Mouse (Mus musculus) hindbrain, embryonic 16.5 days (tissue): ENCODE data around the gene Yy1. TPM values are rescaled to one million over a fixed set of nuclear protein-coding genes. Genes with fewer than 3 reads are reported as not detected.

Experiments
- ATAC-seq: fragments of 200-750 bp; cut with Nextera tagmentation; 2 replicates; pipeline ENCODE4 v1.8.0; 2017; ENCODE audit warnings: moderate TSS enrichment, moderate library complexity
- H3K27ac ChIP-seq: fragments of 300-500 bp; sonication (generic); 2 replicates; pipeline ENCODE4 v1.5.1; 2014; ENCODE audit warnings: low read depth, mild to moderate bottlenecking, control low read depth, low read length, moderate library complexity
- H3K27me3 ChIP-seq: fragments of 300-500 bp; sonication (generic); replicated peaks from 2 replicates; pipeline ENCODE4 v1.6.1; 2014; ENCODE audit warnings: low read length; ENCODE audit not compliant: control insufficient read depth, insufficient read depth
- H3K36me3 ChIP-seq: fragments of 300-500 bp; sonication (generic); 2 replicates; pipeline ENCODE4 v1.6.1; 2014; ENCODE audit warnings: mild to moderate bottlenecking, low read length, moderate library complexity, mixed read lengths; ENCODE audit not compliant: control insufficient read depth, insufficient read depth
- H3K4me1 ChIP-seq: fragments of 300-500 bp; sonication (generic); 2 replicates; pipeline ENCODE4 v1.6.1; 2014; ENCODE audit warnings: low read depth, low read length; ENCODE audit not compliant: control insufficient read depth, insufficient read depth
- H3K4me2 ChIP-seq: fragments of 300-500 bp; sonication (generic); 2 replicates; pipeline ENCODE4 v1.6.1; 2014; ENCODE audit warnings: mild to moderate bottlenecking, low read length, control low read depth, moderate library complexity
- H3K4me3 ChIP-seq: fragments of 300-500 bp; sonication (generic); 2 replicates; pipeline ENCODE4 v1.5.1; 2014; ENCODE audit warnings: mild to moderate bottlenecking, low read length, control low read depth, moderate library complexity
- H3K9ac ChIP-seq: fragments of 300-500 bp; sonication (generic); 2 replicates; pipeline ENCODE4 v1.6.1; 2014; ENCODE audit warnings: low read depth, mild to moderate bottlenecking, control low read depth, low read length, moderate library complexity
- H3K9me3 ChIP-seq: fragments of 300-500 bp; sonication (generic); 2 replicates; pipeline ENCODE4 v1.6.1; 2014; ENCODE audit warnings: mild to moderate bottlenecking, low read length, moderate library complexity; ENCODE audit not compliant: control insufficient read depth
- WGBS: fragments of 180-500 bp; shearing (Covaris S2); extraction: QIAGEN DNeasy Blood & Tissue Kit; methylation state at CpG from one replicate; pipeline ENCODE4 v1.1.7; 2014; 5-methylcytosine and 5-hydroxymethylcytosine counted together
- polyA plus RNA-seq: library from polyadenylated mRNA; unstranded; fragments of >200 nt; fragmentation: Nextera tagmentation; extraction: Ambion mirVana; gene quantifications from 2 replicates; pipeline ENCODE4 v1.2.1, GENCODE M21; 2015

Gene Yy1
- polyA plus RNA-seq, 1 experiment from 2014 or later = 9.7 TPM

- H3K4me2 ChIP-seq = peak overlapping the region; percentile 84
- H3K9ac ChIP-seq = no peak overlapping the region
- no peak overlapping the region for H3K27ac ChIP-seq
- no peak for ATAC-seq
- no peaks in the 10 kb centered on the region for H3K4me1 ChIP-seq
- 81% methylated on average over 8 of the region's 8 CpGs for WGBS
- H3K27me3 ChIP-seq = no peaks in the 10 kb centered on the region
- peak overlapping the region; percentile 71 for H3K4me3 ChIP-seq
- no peaks in the 10 kb centered on the region for H3K9me3 ChIP-seq
- no peaks in the 10 kb centered on the region for H3K36me3 ChIP-seq
Measured at GRCm38 (mm10) chr12:108758273-108758672, 34.5 kb upstream of the Yy1 start.

GRCm38 (mm10) chr12:108758682-108759081 lies 34.1 kb upstream of the Yy1 start:
- no peaks in the 10 kb centered on the region for H3K27me3 ChIP-seq
- no peak overlapping the region for H3K4me2 ChIP-seq
- H3K36me3 ChIP-seq = no peaks in the 10 kb centered on the region
- no peak overlapping the region for H3K9ac ChIP-seq
- ATAC-seq = no peak; the same call in 1 of the 2 replicates
- H3K9me3 ChIP-seq = no peaks in the 10 kb centered on the region
- WGBS = 87% methylated on average over 13 of the region's 13 CpGs
- H3K4me1 ChIP-seq = no peaks in the 10 kb centered on the region
- H3K27ac ChIP-seq = no peak overlapping the region
- no peak overlapping the region for H3K4me3 ChIP-seq

- Histone ChIP-seq H3K27ac (no peak overlapping the region), H3K4me2 (no peak overlapping the region), H3K4me1 (no peaks in the 10 kb centered on the region), H3K9me3 (no peaks in the 10 kb centered on the region), H3K4me3 (no peak overlapping the region), H3K36me3 (no peaks in the 10 kb centered on the region), H3K9ac (no peak overlapping the region), H3K27me3 (no peaks in the 10 kb centered on the region)
- no peak for ATAC-seq
- WGBS = 73% methylated on average over 11 of the region's 11 CpGs
Measured at GRCm38 (mm10) chr12:108759266-108759665, 33.5 kb upstream of the Yy1 start.

GRCm38 (mm10) chr12:108760016-108760415 lies 32.8 kb upstream of the Yy1 start:
- 91% methylated on average over 6 of the region's 6 CpGs for WGBS
- H3K27ac ChIP-seq = no peak overlapping the region

GRCm38 (mm10) chr12:108760500-108761020 lies 32.2 kb upstream of the Yy1 start:
- no peak for ATAC-seq
- H3K27me3 ChIP-seq = no peaks in the 10 kb centered on the region
- H3K4me2 ChIP-seq = no peak overlapping the region
- no peak overlapping the region for H3K4me3 ChIP-seq
- no peaks in the 10 kb centered on the region for H3K9me3 ChIP-seq
- no peak overlapping the region for H3K27ac ChIP-seq
- H3K36me3 ChIP-seq = no peaks in the 10 kb centered on the region
- H3K4me1 ChIP-seq = peaks cover 3% of the 10 kb centered on the region; the same call in 1 of the 2 replicates
- WGBS = 78% methylated on average over 9 of the region's 9 CpGs
- no peak overlapping the region for H3K9ac ChIP-seq

More at GRCm38 (mm10) chr12:108760016-108760415, 32.8 kb upstream of the Yy1 start:
- H3K36me3 ChIP-seq = no peaks in the 10 kb centered on the region
- H3K27me3 ChIP-seq = no peaks in the 10 kb centered on the region
- H3K9me3 ChIP-seq = no peaks in the 10 kb centered on the region
- ATAC-seq = no peak
- H3K4me3 ChIP-seq = no peak overlapping the region
- H3K9ac ChIP-seq = no peak overlapping the region
- H3K4me2 ChIP-seq = no peak overlapping the region
- no peaks in the 10 kb centered on the region for H3K4me1 ChIP-seq

- no peak overlapping the region for H3K4me3 ChIP-seq
- peaks cover 9% of the 10 kb centered on the region for H3K4me1 ChIP-seq
- 73% methylated on average over 4 of the region's 4 CpGs for WGBS
- no peaks in the 10 kb centered on the region for H3K27me3 ChIP-seq
- no peak overlapping the region for H3K4me2 ChIP-seq
- ATAC-seq = no peak
- H3K27ac ChIP-seq = no peak overlapping the region
- no peaks in the 10 kb centered on the region for H3K36me3 ChIP-seq
- no peaks in the 10 kb centered on the region for H3K9me3 ChIP-seq
- H3K9ac ChIP-seq = no peak overlapping the region
Measured at GRCm38 (mm10) chr12:108761209-108761608, 31.6 kb upstream of the Yy1 start.

- no peak for ATAC-seq
- Histone ChIP-seq H3K4me2 (no peak overlapping the region), H3K27ac (no peak overlapping the region), H3K9ac (no peak overlapping the region), H3K4me3 (no peak overlapping the region), H3K36me3 (no peaks in the 10 kb centered on the region), H3K4me1 (peaks cover 13% of the 10 kb centered on the region), H3K9me3 (no peaks in the 10 kb centered on the region), H3K27me3 (no peaks in the 10 kb centered on the region)
- 60% methylated on average over 4 of the region's 4 CpGs for WGBS
Measured at GRCm38 (mm10) chr12:108761665-108762064, 31.1 kb upstream of the Yy1 start.

GRCm38 (mm10) chr12:108763057-108763796 lies 29.5 kb upstream of the Yy1 start:
- no peaks in the 10 kb centered on the region for H3K27me3 ChIP-seq
- H3K4me3 ChIP-seq = no peak overlapping the region
- H3K9me3 ChIP-seq = no peaks in the 10 kb centered on the region
- no peak overlapping the region for H3K4me2 ChIP-seq
- no peaks in the 10 kb centered on the region for H3K36me3 ChIP-seq
- no peak for ATAC-seq
- 69% methylated on average over 9 of the region's 9 CpGs for WGBS
- peaks cover 13% of the 10 kb centered on the region for H3K4me1 ChIP-seq
- H3K27ac ChIP-seq = no peak overlapping the region
- H3K9ac ChIP-seq = no peak overlapping the region

- Histone ChIP-seq H3K4me3 (peak overlapping the region; percentile 17), H3K36me3 (no peaks in the 10 kb centered on the region), H3K4me1 (peaks cover 13% of the 10 kb centered on the region), H3K4me2 (peak overlapping the region; percentile 42), H3K9ac (peak overlapping the region; percentile 57), H3K27me3 (no peaks in the 10 kb centered on the region), H3K9me3 (no peaks in the 10 kb centered on the region), H3K27ac (peak overlapping the region; percentile 68)
- no peak for ATAC-seq
- 74% methylated on average over 22 of the region's 22 CpGs for WGBS
Measured at GRCm38 (mm10) chr12:108764917-108765678, 27.7 kb upstream of the Yy1 start.
